Mouse (Mus musculus) cerebellum, adult 2 months (tissue): ENCODE results near the gene Gm44805. TPM values are rescaled to one million over a fixed set of nuclear protein-coding genes. Genes with fewer than 3 reads are reported as not detected.

ENCODE experiments used
- DNase-seq, 2 experiments: peaks; one replicate each; pipeline ENCODE4 v3.0.0; 2021
- H3K27ac ChIP-seq: fragments of 200-500 bp; 2 replicates; pipeline ENCODE4 v1.5.1; 2012; ENCODE audit warnings: low read length, control low read depth, inconsistent platforms; ENCODE audit not compliant: insufficient read depth
- H3K27me3 ChIP-seq: fragments of 200-500 bp; 2 replicates; pipeline ENCODE4 v1.6.1; 2012; ENCODE audit warnings: inconsistent platforms, mild to moderate bottlenecking, low read length, moderate library complexity; ENCODE audit not compliant: control insufficient read depth, insufficient read depth
- H3K4me1 ChIP-seq: fragments of 200-500 bp; 2 replicates; pipeline ENCODE4 v1.6.1; 2011; ENCODE audit warnings: low read length; ENCODE audit not compliant: control insufficient read depth, insufficient read depth
- H3K4me3 ChIP-seq: fragments of 200-500 bp; replicated peaks from 2 replicates; pipeline ENCODE3; 2011; ENCODE audit warnings: mild to moderate bottlenecking, low read depth, low read length, control low read depth; ENCODE audit not compliant: insufficient read depth
- CTCF ChIP-seq: fragments of 200-500 bp; IDR thresholded peaks from 2 replicates; pipeline ENCODE4 v1.5.1; 2011; ENCODE audit warnings: low read depth, mild to moderate bottlenecking, control low read depth, low read length, moderate library complexity, borderline replicate concordance; ENCODE audit not compliant: insufficient read depth
- POLR2A ChIP-seq: fragments of 200-500 bp; IDR thresholded peaks from 2 replicates; pipeline ENCODE4 v1.6.1; 2011; ENCODE audit warnings: low read length, control low read depth, borderline replicate concordance; ENCODE audit not compliant: insufficient read depth
- WGBS: fragments of 180-500 bp; shearing (Covaris S2); methylation state at CpG from one replicate; pipeline ENCODE4 v1.1.7; 2018; 5-methylcytosine and 5-hydroxymethylcytosine counted together
- polyA plus RNA-seq: library from polyadenylated mRNA; depleted of rRNA; stranded (reverse); fragments of >200 nt; gene quantifications from 2 replicates; pipeline ENCODE4 v1.2.3, GENCODE M21; 2012

The Gm44805 gene
- polyA plus RNA-seq, 1 experiment, result not detected

DNA sequence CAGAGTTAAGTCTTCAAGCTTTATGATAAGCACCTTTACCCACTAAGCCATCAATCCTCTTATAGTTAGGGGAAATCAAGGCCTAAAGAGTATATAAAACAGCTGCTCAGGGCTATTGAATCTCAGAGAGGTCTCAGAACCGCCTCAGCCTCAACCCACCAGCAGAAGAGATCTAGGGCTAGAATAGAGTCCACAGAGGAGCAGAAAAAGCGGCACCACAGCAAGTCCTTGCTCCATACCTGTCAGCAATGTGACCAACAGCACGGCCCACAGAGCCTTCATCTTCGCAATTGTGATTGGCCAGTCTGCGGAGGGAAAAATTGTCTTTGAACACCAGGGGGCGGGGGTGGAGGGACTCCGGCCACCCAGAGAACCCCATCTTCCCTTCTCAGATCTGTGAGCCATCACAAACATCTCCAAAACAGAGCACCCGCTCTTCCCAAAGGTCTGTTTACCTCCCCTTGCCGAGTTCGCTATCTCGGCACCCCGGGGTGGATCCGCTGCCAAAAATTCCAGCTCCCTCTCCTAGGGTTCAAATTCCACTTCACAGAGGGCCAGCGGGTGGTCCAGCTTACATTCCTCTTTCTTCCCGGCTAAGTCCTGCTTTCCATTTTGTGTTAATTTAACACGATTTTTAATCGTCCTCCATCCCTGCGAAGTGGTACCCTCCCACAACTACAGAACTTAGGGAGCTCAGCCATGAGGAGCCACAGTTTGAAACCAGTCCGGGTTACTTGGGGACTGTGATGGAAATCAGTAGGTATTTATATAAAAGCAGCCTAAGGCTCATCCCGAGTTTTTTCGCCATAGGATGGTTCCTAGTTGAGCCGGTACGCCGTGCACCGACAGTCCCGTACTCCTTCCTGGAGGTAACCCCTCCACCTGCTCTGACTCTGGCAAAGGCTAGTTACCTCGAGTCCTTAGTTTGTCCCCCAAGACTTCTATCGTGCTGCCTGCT, 17.0 kb upstream of the Gm44805 start:
- Histone ChIP-seq H3K27me3 (no peaks in the 10 kb centered on the region), H3K4me1 (0 out of 2 replicates have a peak, but pooled peaks cover 4% of the 10 kb centered on the region), H3K4me3 (peak overlapping the region; percentile 44), H3K27ac (peak overlapping the region; percentile 43; the same call in 1 of the 2 replicates)
- peak in 1 of 2 experiments; percentile 18 for DNase-seq
- no peak for TF ChIP-seq POLR2A
- no peak for TF ChIP-seq CTCF
- WGBS, result 7% methylated on average over 28 of the region's 28 CpGs

DNA sequence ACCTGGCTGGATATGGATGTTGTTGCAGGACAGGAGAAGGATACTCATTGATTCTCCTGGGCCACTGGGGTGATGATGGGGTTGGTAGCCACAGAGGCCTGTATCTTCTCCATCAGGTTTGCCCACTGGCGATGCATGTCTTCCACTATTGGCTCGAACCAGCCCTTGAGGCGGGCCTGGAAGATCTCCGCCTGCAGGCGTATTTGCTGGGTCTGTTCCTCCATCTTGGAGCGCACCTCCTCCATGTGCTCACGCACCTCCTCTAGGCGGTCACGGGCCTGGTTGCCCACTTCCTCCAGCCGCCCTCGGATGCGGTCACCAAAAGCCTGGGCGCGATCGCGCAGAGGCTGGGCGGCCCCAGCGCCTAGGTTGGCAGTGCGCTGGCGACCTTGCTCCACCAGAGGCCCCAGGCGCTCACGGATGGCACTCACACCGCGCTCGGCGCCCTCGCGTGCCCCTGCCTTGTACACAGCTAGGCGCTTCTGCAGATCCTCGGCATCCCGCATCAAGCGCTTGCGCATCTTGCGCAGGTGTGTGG, 15.2 kb upstream of the Gm44805 start:
- WGBS, result 96% methylated on average over 34 of the region's 34 CpGs
- H3K27ac ChIP-seq, result no peak overlapping the region
- no peak overlapping the region for H3K4me3 ChIP-seq
- no peak for TF ChIP-seq CTCF
- no peak for TF ChIP-seq POLR2A
- H3K27me3 ChIP-seq, result no peaks in the 10 kb centered on the region
- 0 out of 2 replicates have a peak, but pooled peaks cover 4% of the 10 kb centered on the region for H3K4me1 ChIP-seq
- no peak for DNase-seq

DNA sequence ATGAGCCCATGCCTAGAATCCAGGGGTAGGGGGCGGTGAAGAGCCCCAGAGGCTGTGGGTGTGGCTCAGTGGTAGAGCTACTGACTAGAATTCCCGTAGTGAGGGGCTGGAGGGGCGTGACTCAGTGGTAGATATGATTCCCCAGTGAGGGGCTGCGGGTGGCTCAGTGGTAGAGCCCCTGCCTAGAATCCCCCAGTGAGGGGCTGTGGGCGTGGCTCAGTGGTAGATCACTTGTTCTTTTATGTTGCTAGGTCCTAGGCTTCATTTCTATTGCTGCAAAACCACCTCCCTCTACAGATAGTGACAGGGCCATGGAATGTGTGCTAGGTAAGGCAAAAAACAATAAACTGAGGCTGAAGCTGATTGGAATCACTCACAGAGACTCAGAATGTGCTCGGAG, 14.7 kb upstream of the Gm44805 start:
- no peak overlapping the region for H3K27ac ChIP-seq
- DNase-seq, result no peak
- TF ChIP-seq CTCF (no peak), POLR2A (no peak)
- no peak overlapping the region for H3K4me3 ChIP-seq
- no peaks in the 10 kb centered on the region for H3K27me3 ChIP-seq
- WGBS, result 83% methylated on average over 6 of the region's 6 CpGs
- 0 out of 2 replicates have a peak, but pooled peaks cover 4% of the 10 kb centered on the region for H3K4me1 ChIP-seq

DNA sequence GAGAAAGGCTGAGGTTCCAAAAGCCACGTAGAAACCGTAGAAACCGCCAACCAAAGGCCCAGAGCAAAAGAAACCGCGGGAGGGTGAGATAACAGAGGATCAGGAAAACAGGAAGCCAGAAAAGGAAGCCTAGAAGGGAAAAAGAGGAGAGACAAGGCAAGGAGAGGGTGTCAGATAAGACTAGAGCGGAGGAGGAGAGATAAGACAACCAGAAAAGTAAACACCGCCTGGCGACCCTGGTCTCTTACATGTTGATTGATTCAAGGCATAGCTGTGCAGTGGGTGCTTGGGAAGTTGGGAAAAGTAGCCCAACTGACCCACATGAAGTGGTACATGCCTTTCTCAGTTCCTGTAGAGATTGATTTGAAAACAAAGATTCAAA, 14.0 kb upstream of the Gm44805 start:
- no peak overlapping the region for H3K27ac ChIP-seq
- no peak for TF ChIP-seq CTCF
- no peak for TF ChIP-seq POLR2A
- no peaks in the 10 kb centered on the region for H3K27me3 ChIP-seq
- no peak overlapping the region for H3K4me3 ChIP-seq
- 68% methylated on average over 8 of the region's 8 CpGs for WGBS
- 0 out of 2 replicates have a peak, but pooled peaks cover 4% of the 10 kb centered on the region for H3K4me1 ChIP-seq
- DNase-seq, result no peak

DNA sequence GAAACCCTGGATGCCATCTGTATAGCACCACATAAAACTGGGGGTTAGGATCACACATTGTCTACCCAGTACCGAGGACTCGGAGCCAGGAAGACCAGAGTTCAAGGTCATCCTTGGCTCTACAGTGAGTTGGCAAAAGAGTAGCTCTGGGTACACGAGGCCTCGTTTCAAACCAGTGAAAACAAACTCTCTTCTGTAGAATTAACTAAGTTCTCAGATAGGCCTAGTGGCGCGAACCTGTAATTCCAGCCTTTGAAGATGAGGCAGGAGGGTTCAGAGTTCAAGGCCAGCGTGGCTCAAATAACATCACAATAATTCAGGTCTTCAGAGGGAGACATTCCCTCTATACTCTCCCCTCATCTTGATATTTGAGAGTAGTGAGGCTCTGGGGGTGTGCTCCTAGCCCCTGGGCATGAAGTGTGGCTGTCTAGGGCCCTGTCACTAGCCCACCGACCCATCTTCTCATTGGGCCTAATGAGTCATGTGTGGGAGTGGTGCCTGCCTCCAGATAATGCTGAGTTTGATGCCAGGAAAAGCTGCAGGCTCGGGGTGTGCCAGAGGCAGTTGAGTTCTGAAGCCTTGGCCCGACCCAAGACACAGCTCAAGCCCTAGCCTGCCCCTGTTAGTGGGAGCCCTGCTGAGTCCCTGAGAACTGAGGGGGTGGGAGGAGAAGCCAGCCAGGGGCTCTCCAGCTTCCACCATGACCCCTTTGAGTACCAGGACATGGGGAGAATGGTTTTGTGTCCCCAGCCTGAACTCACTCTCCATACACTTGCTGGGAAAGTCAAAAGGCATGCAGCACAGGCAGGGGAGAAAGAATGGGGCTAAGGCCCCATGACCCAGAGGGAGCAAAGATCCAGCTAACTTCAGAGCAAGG, 13.4 kb upstream of the Gm44805 start:
- H3K27me3 ChIP-seq, result no peaks in the 10 kb centered on the region
- H3K4me1 ChIP-seq, result 0 out of 2 replicates have a peak, but pooled peaks cover 4% of the 10 kb centered on the region
- no peak overlapping the region for H3K27ac ChIP-seq
- H3K4me3 ChIP-seq, result no peak overlapping the region
- no peak for TF ChIP-seq POLR2A
- TF ChIP-seq CTCF, result no peak
- WGBS, result 72% methylated on average over 10 of the region's 10 CpGs
- DNase-seq, result peak in 1 of 2 experiments; percentile 32

DNA sequence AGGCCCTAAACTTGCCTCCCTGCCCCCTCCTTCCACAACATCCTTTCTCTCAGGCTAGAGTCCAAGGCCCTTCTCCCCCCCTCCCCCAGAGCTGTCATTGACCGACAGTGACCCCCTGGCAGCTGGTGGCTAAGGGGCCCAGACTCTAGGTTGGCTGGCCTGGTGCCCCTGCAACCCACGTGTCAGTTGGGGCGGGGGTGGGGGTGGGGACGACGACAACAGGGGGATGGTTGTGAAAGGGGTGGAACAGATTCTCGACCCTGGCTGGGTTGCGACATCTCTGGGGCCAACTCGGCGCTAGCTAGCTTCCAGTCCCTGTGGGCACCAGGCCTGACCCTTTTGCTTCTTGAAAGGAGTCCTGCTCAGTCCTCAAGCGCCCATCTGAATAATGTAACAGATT, 12.2 kb upstream of the Gm44805 start:
- TF ChIP-seq CTCF (no peak), POLR2A (no peak)
- WGBS, result 26% methylated on average over 10 of the region's 10 CpGs
- H3K27ac ChIP-seq, result no peak overlapping the region
- peak; percentile 25 to 51 for DNase-seq
- 0 out of 2 replicates have a peak, but pooled peaks cover 2% of the 10 kb centered on the region for H3K4me1 ChIP-seq
- no peaks in the 10 kb centered on the region for H3K27me3 ChIP-seq
- H3K4me3 ChIP-seq, result no peak overlapping the region

DNA sequence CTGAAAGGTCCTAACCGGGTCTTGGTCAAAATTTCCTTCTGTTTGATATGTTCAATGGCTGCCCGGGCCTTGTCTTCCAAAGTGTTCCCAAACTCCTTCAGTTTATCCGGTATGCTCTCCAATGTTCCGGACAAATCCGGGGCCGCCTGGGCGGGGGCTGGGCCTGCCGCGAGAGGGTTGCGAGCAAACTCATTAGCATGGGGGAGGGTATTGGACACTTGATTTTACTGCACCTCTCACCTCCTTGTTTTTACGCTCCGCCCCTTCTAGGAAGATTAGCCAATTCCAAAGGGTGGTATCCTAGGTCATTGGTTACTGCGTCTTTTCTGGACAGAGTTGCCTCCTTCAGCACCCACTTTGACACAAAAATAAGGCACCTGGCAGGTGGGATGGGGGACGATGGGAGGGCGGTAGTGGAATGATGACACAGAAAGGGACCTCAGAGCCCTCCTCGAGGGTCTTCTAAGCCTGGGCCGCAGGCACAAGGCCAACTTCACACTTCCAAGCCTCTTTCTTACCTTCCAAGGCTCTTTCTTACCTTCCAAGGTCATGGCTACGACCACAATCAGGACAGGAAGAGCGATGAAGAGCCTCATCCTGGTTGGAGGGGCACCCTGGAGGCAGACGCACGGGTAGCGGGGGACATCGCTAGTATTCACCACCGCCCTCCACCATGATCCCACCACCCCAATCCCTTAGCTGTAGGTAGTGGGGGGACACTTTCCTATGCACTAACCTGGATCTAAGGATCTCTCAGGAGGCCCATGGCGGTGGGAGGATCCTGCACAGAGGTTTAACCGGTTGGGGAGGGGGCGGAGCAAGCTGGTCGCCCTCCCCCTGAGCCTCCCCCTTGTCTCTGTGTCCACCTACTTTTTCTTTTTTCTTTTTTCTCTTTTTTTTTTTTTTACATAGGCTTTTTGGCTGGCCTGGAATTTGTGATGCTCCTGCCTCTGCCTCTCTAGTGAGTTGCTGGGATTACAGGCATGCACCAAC, 10.9 kb upstream of the Gm44805 start, which contains the start of gene Apoc1:
Gene Apoc1, minus strand, starts transcription at position 788 of the 993 bp plus-strand sequence.
- 60% methylated on average over 28 of the region's 28 CpGs for WGBS
- H3K27ac ChIP-seq, result no peak within 1 kb of the TSS
- H3K4me1 ChIP-seq, result no peaks in the 10 kb centered on the region
- H3K27me3 ChIP-seq, result no peaks in the 10 kb centered on the region
- DNase-seq, result no peak
- TF ChIP-seq POLR2A (no peak), CTCF (no peak)
- no peak within 1 kb of the TSS for H3K4me3 ChIP-seq
